Mouse (Mus musculus) C2C12 (cell line): ENCODE data around the gene Nfic.

Source experiments
- CEBPB ChIP-seq: IDR thresholded peaks from one replicate; pipeline ENCODE4 v1.6.1; 2011; ENCODE audit warnings: low read depth, mild to moderate bottlenecking, control low read depth, moderate library complexity
- CTCF ChIP-seq: IDR thresholded peaks from one replicate; pipeline ENCODE4 v1.5.1; 2011; ENCODE audit not compliant: control insufficient read depth, insufficient read depth, insufficient read length
- FOSL1 ChIP-seq: IDR thresholded peaks from one replicate; pipeline ENCODE4 v1.8.0; 2011; ENCODE audit warnings: mild to moderate bottlenecking, low read length; ENCODE audit not compliant: poor library complexity, insufficient read depth, severe bottlenecking
- MAX ChIP-seq: IDR thresholded peaks from one replicate; pipeline ENCODE4 v1.6.1; 2011; ENCODE audit warnings: mild to moderate bottlenecking, control low read depth
- MYOD1 ChIP-seq: IDR thresholded peaks from one replicate; pipeline ENCODE4 v1.6.1; 2011; ENCODE audit warnings: low read depth; ENCODE audit not compliant: control insufficient read depth, insufficient read length
- MYOG ChIP-seq: IDR thresholded peaks from one replicate; pipeline ENCODE4 v1.6.1; 2011; ENCODE audit not compliant: control insufficient read depth, insufficient read length; ENCODE audit errors: extremely low read depth
- USF1 ChIP-seq: IDR thresholded peaks from one replicate; pipeline ENCODE4 v1.6.1; 2011; ENCODE audit warnings: low read depth, mild to moderate bottlenecking, control low read depth, moderate library complexity

DNA sequence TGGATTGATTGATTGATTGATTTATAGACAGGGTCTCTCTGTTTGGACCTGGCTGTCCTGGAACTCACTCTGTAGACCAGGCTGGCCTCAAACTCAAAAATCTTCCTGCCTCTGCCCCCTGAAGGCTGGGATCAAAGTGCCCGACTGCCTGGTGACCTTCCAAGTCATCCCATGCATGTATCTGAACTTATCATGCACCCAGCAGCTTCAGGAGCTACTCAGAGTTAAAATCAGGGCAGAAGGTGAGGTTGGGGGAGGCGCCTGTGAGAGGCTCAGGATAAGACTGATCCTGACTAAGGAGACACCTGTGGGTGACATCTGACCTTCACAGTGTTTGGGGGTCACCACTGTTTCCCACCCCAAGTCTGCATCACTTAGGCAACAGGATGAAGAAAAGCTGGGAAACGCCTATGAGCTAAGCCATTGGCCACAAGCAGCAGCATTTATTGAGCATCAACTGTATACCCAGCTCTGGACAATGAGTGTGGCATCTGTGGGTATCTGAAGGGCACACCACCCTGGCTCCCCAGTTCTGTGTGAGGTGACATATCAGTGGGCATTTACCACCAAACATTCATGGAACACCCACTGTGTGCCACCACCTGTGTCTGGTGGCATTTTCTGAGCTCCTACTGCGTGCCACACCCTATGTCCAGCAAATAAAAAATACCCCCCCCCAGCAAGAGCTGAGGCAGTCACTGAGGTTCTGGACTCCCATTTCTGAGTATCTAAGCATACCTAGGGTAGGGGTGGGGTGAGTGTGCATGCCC lies 31.8 kb downstream of the Nfic start:
- TF ChIP-seq CTCF (no peak), MAX (no peak), MYOG (no peak), USF1 (no peak), FOSL1 (no peak), MYOD1 (no peak), CEBPB (no peak)
